Mouse (Mus musculus) intestine, embryonic 16.5 days (tissue): Measurements from ENCODE around the gene Rit1. TPM values are rescaled to one million over a fixed set of nuclear protein-coding genes. Genes with fewer than 3 reads are reported as not detected.
"Not testable (repeated sequence)": the region's sequence is repeated elsewhere in the genome, so short reads cannot be mapped to it uniquely, and the experiment has no call there.

Source experiments
- ATAC-seq: fragments of 200-750 bp; cut with Nextera tagmentation; 2 replicates; pipeline ENCODE4 v1.8.0; 2017; ENCODE audit warnings: moderate TSS enrichment, moderate library complexity
- H3K27ac ChIP-seq: fragments of 300-500 bp; sonication (generic); 2 replicates; pipeline ENCODE4 v1.5.1; 2014; ENCODE audit warnings: mild to moderate bottlenecking, low read length
- H3K27me3 ChIP-seq: fragments of 300-500 bp; sonication (generic); replicated peaks from 2 replicates; pipeline ENCODE4 v1.6.1; 2014; ENCODE audit warnings: low read length, control low read depth, mixed read lengths; ENCODE audit not compliant: control insufficient read depth, insufficient read depth
- H3K36me3 ChIP-seq: fragments of 300-500 bp; sonication (generic); 2 replicates; pipeline ENCODE4 v1.6.1; 2014; ENCODE audit warnings: low read length, control low read depth; ENCODE audit not compliant: control insufficient read depth, insufficient read depth
- H3K4me1 ChIP-seq: fragments of 300-500 bp; sonication (generic); 2 replicates; pipeline ENCODE4 v1.6.1; 2014; ENCODE audit warnings: low read length, control low read depth, mixed read lengths; ENCODE audit not compliant: control insufficient read depth, insufficient read depth
- H3K4me2 ChIP-seq: fragments of 300-500 bp; sonication (generic); 2 replicates; pipeline ENCODE4 v1.6.1; 2014; ENCODE audit warnings: low read depth, low read length, control low read depth
- H3K4me3 ChIP-seq: fragments of 300-500 bp; sonication (generic); 2 replicates; pipeline ENCODE4 v1.5.1; 2014; ENCODE audit warnings: mild to moderate bottlenecking, low read length
- H3K9ac ChIP-seq: fragments of 300-500 bp; sonication (generic); 2 replicates; pipeline ENCODE4 v1.6.1; 2014; ENCODE audit warnings: low read depth, low read length
- H3K9me3 ChIP-seq: fragments of 300-500 bp; sonication (generic); 2 replicates; pipeline ENCODE4 v1.6.1; 2016; ENCODE audit warnings: low read length, control low read depth; ENCODE audit not compliant: control insufficient read depth
- WGBS: fragments of 180-500 bp; shearing (Covaris S2); extraction: QIAGEN DNeasy Blood & Tissue Kit; methylation state at CpG from one replicate; pipeline ENCODE4 v1.1.7; 2014; 5-methylcytosine and 5-hydroxymethylcytosine counted together
- polyA plus RNA-seq: library from polyadenylated mRNA; unstranded; fragments of >200 nt; fragmentation: Nextera tagmentation; extraction: Ambion mirVana; gene quantifications from 2 replicates; pipeline ENCODE4 v1.2.1, GENCODE M21; 2015

Rit1 gene
- polyA plus RNA-seq, 1 experiment from 2014 or later = 50.3 TPM

DNA sequence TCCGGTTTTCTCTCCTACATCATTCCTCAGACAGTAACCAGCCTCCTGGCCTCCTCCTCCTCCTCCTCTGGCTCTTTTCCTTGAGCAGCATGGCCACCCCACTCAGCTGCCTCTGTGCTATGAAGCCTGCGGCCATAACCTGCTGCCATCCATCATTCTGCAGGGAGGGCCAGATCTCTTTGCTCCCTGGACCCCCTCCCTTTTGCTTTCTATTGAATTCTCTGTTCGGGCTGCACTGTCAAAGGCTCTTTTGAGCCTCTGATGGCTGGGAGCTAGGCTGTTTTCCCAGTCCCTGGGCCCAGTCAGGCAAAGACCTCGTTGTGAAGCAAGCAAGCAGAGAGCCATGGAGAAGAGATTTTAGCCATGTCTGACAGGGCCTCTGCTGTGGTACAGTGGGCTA is 39.6 kb downstream of the Rit1 start:
- Histone ChIP-seq H3K27ac (peak overlapping the region; percentile 11; the same call in 1 of the 2 replicates), H3K9me3 (no peaks in the 10 kb centered on the region), H3K27me3 (no peaks in the 10 kb centered on the region), H3K36me3 (no peaks in the 10 kb centered on the region), H3K4me1 (peaks cover 15% of the 10 kb centered on the region), H3K4me3 (no peak overlapping the region), H3K9ac (no peak overlapping the region), H3K4me2 (no peak overlapping the region)
- 0 out of 2 replicates have a peak, but pooled peaks have one; percentile 18 for ATAC-seq
- 41% methylated on average over 4 of the region's 4 CpGs for WGBS

DNA sequence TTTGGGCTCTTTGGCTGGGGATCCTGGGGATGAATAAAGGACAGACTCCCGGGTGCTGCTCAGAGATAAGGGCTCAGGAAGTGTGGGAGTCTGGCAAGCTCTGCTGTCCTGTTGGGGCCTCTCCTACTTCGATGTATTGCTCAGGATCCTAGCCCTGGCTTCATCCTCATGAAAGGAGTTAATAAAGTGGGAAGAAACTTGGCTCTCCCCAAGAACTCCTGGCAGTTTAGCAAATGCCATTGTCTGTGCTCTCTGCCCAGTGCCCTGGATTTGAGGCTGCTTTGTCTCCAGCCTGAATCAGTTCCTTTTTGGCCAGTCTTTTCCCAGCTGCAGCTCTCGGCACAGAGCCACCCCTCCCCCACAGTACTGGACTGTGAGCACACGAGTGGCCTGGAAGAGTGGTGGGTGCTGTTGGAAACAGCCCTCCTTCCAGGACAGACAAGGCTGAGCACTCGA is 41.4 kb downstream of the Rit1 start:
- peak; percentile 72 for ATAC-seq

DNA sequence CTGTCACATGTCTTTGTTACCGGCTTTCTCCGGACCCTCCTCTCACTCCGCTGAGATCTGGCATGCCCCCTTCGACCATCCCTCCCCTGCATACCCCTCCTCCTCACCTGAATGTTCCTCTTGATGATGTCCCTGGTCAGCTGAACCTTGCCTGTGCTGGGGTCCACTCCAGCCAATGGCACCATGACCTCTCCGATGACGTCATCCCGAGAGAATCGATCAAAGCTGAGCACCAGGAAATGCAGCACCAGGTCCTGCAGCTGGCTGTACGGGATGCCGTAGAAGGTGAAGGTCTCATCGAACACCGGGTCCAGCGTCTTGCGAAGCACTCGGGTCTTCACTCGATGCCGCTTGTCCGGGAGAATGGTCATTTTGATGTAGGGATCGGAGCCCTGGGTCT is 45.0 kb downstream of the Rit1 start:
- ATAC-seq = no peak
- Histone ChIP-seq H3K27me3 (no peaks in the 10 kb centered on the region), H3K4me2 (no peak overlapping the region), H3K4me1 (peaks cover 15% of the 10 kb centered on the region), H3K4me3 (no peak overlapping the region), H3K27ac (no peak overlapping the region), H3K9me3 (no peaks in the 10 kb centered on the region), H3K9ac (no peak overlapping the region), H3K36me3 (no peaks in the 10 kb centered on the region)
- WGBS = 88% methylated on average over 19 of the region's 19 CpGs

More for the DNA sequence above, 41.4 kb downstream of the Rit1 start:
- Histone ChIP-seq H3K27ac (peak overlapping the region; percentile 73), H3K4me1 (peaks cover 15% of the 10 kb centered on the region), H3K36me3 (no peaks in the 10 kb centered on the region), H3K27me3 (no peaks in the 10 kb centered on the region), H3K9ac (peak overlapping the region; percentile 12), H3K4me2 (0 out of 2 replicates have a peak overlapping the region, but pooled peaks have one; percentile 5), H3K4me3 (no peak overlapping the region), H3K9me3 (no peaks in the 10 kb centered on the region)
- 21% methylated on average over 5 of the region's 5 CpGs for WGBS

DNA sequence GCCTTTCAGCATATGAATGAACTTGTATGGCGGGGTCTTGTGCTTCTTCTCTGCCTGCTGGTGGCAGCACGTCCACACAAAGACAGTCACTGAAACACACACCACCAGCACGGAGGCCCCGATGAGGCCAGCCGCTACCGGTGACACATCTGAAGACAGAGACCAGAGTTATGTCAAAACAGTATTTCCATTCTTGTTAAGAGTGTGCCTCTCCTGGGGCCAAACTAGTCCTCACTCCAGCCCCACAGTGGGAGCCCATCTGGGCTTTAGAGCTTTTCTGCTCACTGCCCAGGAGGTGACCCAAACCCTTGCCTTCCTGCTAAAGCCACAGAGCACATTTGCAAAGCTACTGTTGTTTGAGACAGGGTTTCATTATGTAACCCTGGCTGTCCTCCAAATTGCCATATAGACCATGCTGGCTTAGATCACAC is 45.8 kb downstream of the Rit1 start:
- WGBS = 54% methylated on average over 6 of the region's 6 CpGs
- Histone ChIP-seq H3K4me1 (peaks cover 13% of the 10 kb centered on the region), H3K9me3 (no peaks in the 10 kb centered on the region), H3K4me3 (no peak overlapping the region), H3K27me3 (no peaks in the 10 kb centered on the region), H3K36me3 (no peaks in the 10 kb centered on the region), H3K4me2 (no peak overlapping the region), H3K27ac (no peak overlapping the region), H3K9ac (no peak overlapping the region; the same call in 1 of the 2 replicates)
- no peak for ATAC-seq

DNA sequence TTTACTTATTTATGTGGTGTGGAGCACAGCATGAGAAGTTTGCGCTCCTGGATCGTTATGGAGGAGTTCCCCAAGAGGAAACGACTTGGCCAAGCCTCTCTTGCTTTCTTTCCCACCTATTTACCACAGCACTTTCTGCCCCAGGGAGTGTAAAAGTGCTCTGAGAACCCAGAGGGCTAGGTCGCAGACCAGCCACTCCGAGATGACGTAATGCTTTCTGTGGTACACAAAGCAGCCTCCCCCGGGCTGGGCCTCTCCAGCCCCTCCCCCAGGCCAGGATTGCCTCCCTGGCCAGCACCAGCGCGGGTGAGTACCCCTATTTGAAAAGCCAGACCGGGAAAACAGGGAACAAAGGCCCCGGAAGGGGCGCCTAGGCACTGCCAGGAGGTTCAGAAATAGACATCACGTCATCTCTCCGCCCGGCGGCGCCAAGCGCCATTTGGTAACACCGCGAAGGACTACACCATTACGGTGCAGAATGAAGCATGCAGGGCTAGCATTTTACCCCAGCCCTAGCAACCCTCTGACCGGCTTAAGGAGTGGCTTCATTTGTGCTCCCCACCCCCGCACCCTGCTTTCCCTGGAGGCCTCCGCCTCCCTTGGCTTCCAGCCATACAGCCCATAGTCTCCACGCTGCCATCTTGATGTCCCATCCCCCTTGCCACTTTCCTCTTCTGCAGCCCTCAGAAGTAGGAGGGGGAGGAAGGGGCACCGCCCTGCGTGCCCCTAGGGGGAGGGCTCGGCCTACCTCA is 54.7 kb downstream of the Rit1 start:
- Histone ChIP-seq H3K4me2 (peak overlapping the region; percentile 43), H3K9ac (0 out of 2 replicates have a peak overlapping the region, but pooled peaks have one; percentile 37), H3K4me3 (peak overlapping the region; percentile 33), H3K27ac (peak overlapping the region; percentile 23; the same call in 1 of the 2 replicates)
- not testable (repeated sequence) for H3K9me3 ChIP-seq, H3K27me3 ChIP-seq, H3K4me1 ChIP-seq, H3K36me3 ChIP-seq
- 1% methylated on average over 15 of the region's 28 CpGs for WGBS
- ATAC-seq = peak; percentile 64

DNA sequence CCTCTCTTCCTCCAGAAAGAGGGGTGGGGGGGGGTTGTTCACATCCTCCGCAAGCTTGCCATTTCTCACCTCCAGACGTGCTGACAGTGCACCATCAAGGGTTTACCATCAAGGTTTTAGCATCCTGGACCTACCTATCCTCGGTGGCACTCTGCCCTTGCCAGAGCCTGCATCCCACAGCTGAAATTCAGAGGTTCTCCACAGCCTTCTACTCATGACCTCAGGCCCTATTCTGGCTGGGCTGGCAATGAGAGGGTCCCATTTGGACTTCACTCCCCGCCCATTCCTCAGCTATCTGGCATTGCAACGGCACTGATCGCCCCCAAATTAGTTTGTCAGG is 55.3 kb downstream of the Rit1 start:
- Histone ChIP-seq H3K4me2 (peak overlapping the region; percentile 43), H3K9ac (0 out of 2 replicates have a peak overlapping the region, but pooled peaks have one; percentile 37), H3K4me3 (peak overlapping the region; percentile 33)
- H3K9me3 ChIP-seq, H3K36me3 ChIP-seq, H3K27ac ChIP-seq, H3K4me1 ChIP-seq, H3K27me3 ChIP-seq: not testable (repeated sequence)
- 23% methylated on average over 3 of the region's 6 CpGs for WGBS
- peak; percentile 9 for ATAC-seq

DNA sequence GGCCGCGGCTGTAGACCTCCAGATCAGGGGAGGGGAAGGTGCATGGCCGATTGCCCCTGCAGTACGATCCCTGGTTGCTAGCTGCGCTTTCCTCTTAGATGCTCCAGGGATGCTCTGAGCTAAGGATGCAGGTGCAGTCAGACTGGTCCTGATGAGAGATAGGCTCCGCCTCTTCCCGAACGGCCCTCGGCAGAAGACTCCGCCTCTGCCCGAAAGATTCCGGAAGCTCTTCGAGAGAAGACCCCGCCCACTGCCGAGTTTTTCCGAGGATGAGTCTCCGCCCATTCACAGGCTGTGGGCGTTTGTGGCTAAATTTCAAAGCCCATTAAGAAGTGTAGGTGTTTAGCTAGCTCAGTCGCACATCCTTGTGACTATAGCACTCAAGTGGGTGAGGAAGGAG is 55.8 kb downstream of the Rit1 start:
- not testable (repeated sequence) for H3K4me3 ChIP-seq, H3K27ac ChIP-seq, H3K4me2 ChIP-seq, H3K4me1 ChIP-seq, H3K9ac ChIP-seq, H3K9me3 ChIP-seq, H3K36me3 ChIP-seq, H3K27me3 ChIP-seq
- peak; percentile 69 for ATAC-seq
- WGBS = under 1% methylated on average over 18 of the region's 19 CpGs

DNA sequence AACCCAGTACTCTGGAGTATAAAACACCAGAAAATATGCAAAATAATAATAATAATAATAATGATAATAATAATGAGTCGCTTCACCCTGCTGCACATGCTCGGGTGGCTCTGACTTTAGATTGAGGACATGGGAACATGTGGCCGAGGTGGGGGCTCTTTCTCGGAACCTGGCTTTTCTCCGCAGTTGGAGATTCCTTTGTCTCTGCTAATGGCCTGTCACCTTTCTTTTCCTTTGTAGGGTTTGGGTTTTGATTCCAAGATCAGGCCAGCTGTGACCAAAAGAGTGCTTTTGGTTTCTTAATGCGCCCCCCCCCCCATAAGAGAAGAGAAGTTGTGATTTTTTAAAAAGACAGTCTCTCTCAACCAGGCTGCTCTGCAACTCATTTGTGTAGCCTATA is 56.5 kb downstream of the Rit1 start:
- not testable (repeated sequence) for H3K27me3 ChIP-seq, H3K36me3 ChIP-seq, H3K4me3 ChIP-seq, H3K4me1 ChIP-seq, H3K9ac ChIP-seq, H3K27ac ChIP-seq, ATAC-seq, H3K9me3 ChIP-seq, H3K4me2 ChIP-seq
- WGBS = 82% methylated on average over 6 of the region's 6 CpGs

DNA sequence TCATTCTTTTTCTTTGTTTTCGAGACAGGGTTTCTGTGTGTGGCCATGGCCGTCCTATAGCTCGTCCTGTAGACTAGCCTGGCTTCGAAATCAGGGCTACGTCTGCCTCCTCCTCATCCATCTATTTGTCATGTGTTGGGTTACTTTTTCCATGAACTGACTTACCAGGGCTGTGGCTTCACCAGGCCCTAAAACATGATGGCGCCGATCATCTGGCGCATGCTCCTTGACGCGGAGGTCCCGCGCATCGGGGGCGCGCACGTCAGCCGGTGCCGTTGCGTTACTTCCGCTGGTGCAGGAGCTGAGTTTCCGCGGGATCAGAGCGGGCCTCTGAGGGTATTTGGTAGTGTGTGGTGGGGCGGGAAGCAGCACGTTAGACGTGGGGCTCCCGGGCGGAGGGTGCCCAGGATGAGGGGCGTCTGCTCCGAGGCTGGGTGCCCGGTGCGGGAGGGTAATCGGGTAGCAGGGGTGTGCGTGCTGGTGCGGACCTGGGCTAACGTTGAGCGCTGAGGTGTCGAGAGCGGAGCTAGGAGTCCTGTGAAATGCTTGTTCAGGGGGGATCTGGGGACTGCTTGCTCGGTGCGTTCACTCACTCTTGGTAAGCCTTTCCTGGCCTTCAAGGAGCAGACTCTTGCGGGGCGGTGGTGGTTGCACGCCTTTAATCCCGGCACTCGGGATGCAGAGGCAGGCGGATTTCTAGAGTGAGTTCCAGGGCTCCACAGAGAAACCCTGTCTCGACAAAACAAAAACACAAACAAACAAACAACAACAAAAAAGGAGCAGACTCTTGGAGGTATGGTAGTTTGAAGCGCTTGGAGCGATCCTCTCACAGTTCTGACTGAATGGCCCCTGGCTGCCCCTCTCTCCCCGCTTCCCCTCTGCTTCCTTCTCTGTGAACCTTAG is 58.6 kb downstream of the Rit1 start, which contains the start of gene Syt11:
Syt11 (minus strand) TSS at position 226 of the 903 bp plus-strand sequence.
- not testable (repeated sequence) for H3K4me1 ChIP-seq, H3K27me3 ChIP-seq, H3K9me3 ChIP-seq, H3K36me3 ChIP-seq, H3K27ac ChIP-seq
- 5% methylated on average over 35 of the region's 51 CpGs for WGBS
- peak; percentile 79 for ATAC-seq
- H3K4me2 ChIP-seq = peak within 1 kb of the TSS; percentile 45
- H3K9ac ChIP-seq = peak within 1 kb of the TSS; percentile 49; the same call in 1 of the 2 replicates
- H3K4me3 ChIP-seq = peak within 1 kb of the TSS; percentile 39
